Mouse (Mus musculus) liver, embryonic 16.5 days (tissue): ENCODE data around the gene Ssxb9. TPM values are rescaled to one million over a fixed set of nuclear protein-coding genes. Genes with fewer than 3 reads are reported as not detected.
"Not testable (repeated sequence)": the region's sequence is repeated elsewhere in the genome, so short reads cannot be mapped to it uniquely, and the experiment has no call there.

Experiments
- ATAC-seq: fragments of 200-750 bp; cut with Nextera tagmentation; 2 replicates; pipeline ENCODE4 v1.8.0; 2017; ENCODE audit warnings: low read depth, mild to moderate bottlenecking, moderate number of reproducible peaks, moderate library complexity
- H3K27ac ChIP-seq: fragments of 300-500 bp; sonication (generic); 2 replicates; pipeline ENCODE4 v1.5.1; 2014; ENCODE audit warnings: mild to moderate bottlenecking, low read length
- H3K27me3 ChIP-seq: fragments of 300-500 bp; sonication (generic); 2 replicates; pipeline ENCODE4 v1.6.1; 2014; ENCODE audit warnings: low read depth, low read length, mixed read lengths; ENCODE audit not compliant: control insufficient read depth, insufficient read depth
- H3K36me3 ChIP-seq: fragments of 300-500 bp; sonication (generic); 2 replicates; pipeline ENCODE4 v1.6.1; 2014; ENCODE audit warnings: mild to moderate bottlenecking; ENCODE audit not compliant: control insufficient read depth, insufficient read depth
- H3K4me1 ChIP-seq: fragments of 300-500 bp; sonication (generic); 2 replicates; pipeline ENCODE4 v1.6.1; 2014; ENCODE audit warnings: low read depth, low read length, mixed read lengths; ENCODE audit not compliant: control insufficient read depth
- H3K4me2 ChIP-seq: fragments of 300-500 bp; sonication (generic); 2 replicates; pipeline ENCODE4 v1.6.1; 2014; ENCODE audit warnings: low read depth, low read length, mixed read lengths
- H3K4me3 ChIP-seq: fragments of 300-500 bp; sonication (generic); 2 replicates; pipeline ENCODE4 v1.5.1; 2014; ENCODE audit warnings: low read depth, mild to moderate bottlenecking, low read length
- H3K9ac ChIP-seq: fragments of 300-500 bp; sonication (generic); 2 replicates; pipeline ENCODE4 v1.6.1; 2014; ENCODE audit warnings: low read depth, low read length
- H3K9me3 ChIP-seq: fragments of 300-500 bp; sonication (generic); replicated peaks from 2 replicates; pipeline ENCODE4 v1.6.1; 2016; ENCODE audit warnings: low read length; ENCODE audit not compliant: control insufficient read depth
- WGBS: fragments of 180-500 bp; shearing (Covaris S2); extraction: QIAGEN DNeasy Blood & Tissue Kit; methylation state at CpG from one replicate; pipeline ENCODE4 v1.1.7; 2014; ENCODE audit not compliant: insufficient replicate concordance; 5-methylcytosine and 5-hydroxymethylcytosine counted together
- polyA plus RNA-seq: library from polyadenylated mRNA; unstranded; fragments of >200 nt; fragmentation: Nextera tagmentation; extraction: Ambion mirVana; gene quantifications from 2 replicates; pipeline ENCODE4 v1.2.1, GENCODE M21; 2015

Gene Ssxb9
- not detected in 2 replicates for polyA plus RNA-seq

DNA sequence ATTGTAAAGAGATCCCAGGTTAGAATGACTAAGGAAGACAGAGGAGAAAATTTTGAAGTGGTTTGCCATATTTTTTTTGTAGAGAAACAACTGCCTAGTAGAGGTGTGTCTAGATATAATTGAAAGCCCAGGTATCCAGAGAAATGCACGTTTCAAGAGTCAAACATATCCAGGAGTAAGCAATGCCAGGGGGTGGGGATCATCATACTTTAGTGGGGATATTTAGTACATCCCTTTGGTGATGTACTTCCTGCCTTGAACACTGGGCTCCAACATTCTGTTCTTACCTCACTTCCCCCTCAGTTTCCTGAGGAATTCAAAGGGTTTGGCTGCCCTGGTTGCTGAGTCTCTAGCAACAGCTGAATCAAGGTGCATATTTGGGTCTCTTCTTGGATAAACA is at the start of gene Ssxb9:
TSS of gene Ssxb9 (plus strand) at position 301 of the 400 bp plus-strand sequence.
- WGBS = 4% methylated on average over 1 of the region's 1 CpGs
- H3K27ac ChIP-seq = not testable (repeated sequence)

DNA sequence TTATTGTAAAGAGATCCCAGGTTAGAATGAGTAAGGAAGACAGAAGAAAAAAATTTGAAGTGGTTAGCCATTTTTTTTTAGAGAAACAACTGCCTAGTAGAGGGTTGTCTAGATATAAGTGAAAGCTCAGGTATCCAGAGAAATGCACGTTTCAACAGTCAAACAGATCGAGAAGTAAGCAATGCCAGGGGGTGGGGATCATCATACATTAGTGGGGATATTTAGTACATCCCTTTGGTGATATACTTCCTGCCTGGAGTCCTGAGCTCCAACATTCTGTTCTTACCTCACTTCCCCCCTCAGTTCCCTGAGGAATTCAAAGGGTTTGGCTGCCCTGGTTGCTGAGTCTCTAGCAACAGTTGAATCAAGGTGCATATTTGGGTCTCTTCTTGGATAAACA is 39.7 kb upstream of the Ssxb9 start, which contains the start of gene Ssxb10:
TSS of gene Ssxb10 (plus strand) at position 301 of the 400 bp plus-strand sequence.
- H3K27ac ChIP-seq = no peak within 1 kb of the TSS
- WGBS = 32% methylated on average over 2 of the region's 2 CpGs
- H3K4me3 ChIP-seq = no peak within 1 kb of the TSS
- no peak within 1 kb of the TSS for H3K4me2 ChIP-seq
- no peaks in the 10 kb centered on the region for H3K4me1 ChIP-seq
- H3K9me3 ChIP-seq = no peaks in the 10 kb centered on the region
- H3K36me3 ChIP-seq = no peaks in the 10 kb centered on the region
- no peak within 1 kb of the TSS for H3K9ac ChIP-seq
- ATAC-seq = no peak
- H3K27me3 ChIP-seq = no peaks in the 10 kb centered on the region

More for the DNA sequence above, at the start of gene Ssxb9:
- H3K27me3 ChIP-seq, H3K9ac ChIP-seq, H3K4me2 ChIP-seq, H3K4me3 ChIP-seq, H3K9me3 ChIP-seq, ATAC-seq, H3K4me1 ChIP-seq, H3K36me3 ChIP-seq: not testable (repeated sequence)

DNA sequence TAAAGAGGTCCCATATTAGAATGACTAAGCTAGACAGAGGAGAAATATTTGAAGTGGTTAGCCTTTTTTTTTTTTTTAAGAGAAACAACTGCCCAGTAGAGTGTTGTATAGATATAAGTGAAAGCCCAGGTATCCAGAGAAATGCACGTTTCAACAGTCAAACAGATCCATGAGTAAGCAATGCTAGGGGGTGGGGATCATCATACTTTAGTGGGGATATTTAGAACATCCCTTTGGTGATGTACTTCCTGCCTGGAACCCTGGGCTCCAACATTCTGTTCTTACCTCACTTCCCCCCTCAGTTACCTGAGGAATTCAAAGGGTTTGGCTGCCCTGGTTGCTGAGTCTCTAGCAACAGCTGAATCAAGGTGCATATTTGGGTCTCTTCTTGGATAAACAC is 46.2 kb downstream of the Ssxb9 start, which contains the start of gene Ssxb1:
TSS of gene Ssxb1 (plus strand) at position 301 of the 400 bp plus-strand sequence.
- H3K4me2 ChIP-seq, H3K4me3 ChIP-seq, H3K9me3 ChIP-seq, H3K4me1 ChIP-seq, H3K9ac ChIP-seq, ATAC-seq, H3K27ac ChIP-seq, H3K27me3 ChIP-seq, H3K36me3 ChIP-seq: not testable (repeated sequence)
- WGBS = 21% methylated on average over 1 of the region's 1 CpGs

Other genes with a start within 250 kb of the Ssxb9 start
- 5.3 and 6.5 TPM in 2 replicates for gene Wdr13, start 234.1 kb upstream of the Ssxb9 start, polyA plus RNA-seq
- gene Rbm3, start 221.1 kb upstream of the Ssxb9 start, polyA plus RNA-seq = 217 and 231 TPM in 2 replicates
- 3.9 and 5.3 TPM in 2 replicates for gene Tbc1d25, start 190.8 kb upstream of the Ssxb9 start, polyA plus RNA-seq
- gene Ebp, start 173.5 kb upstream of the Ssxb9 start, polyA plus RNA-seq = 82.8 and 90.1 TPM in 2 replicates
- 1.0 and 1.3 TPM in 2 replicates for gene Porcn, start 160.5 kb upstream of the Ssxb9 start, polyA plus RNA-seq
- 29.3 and 30.7 TPM in 2 replicates for gene Ftsj1, start 114.6 kb upstream of the Ssxb9 start, polyA plus RNA-seq
- 52.6 and 53.9 TPM in 2 replicates for gene Slc38a5, start 95.8 kb upstream of the Ssxb9 start, polyA plus RNA-seq
- not detected in 2 replicates for gene Ssxb10, start 39.6 kb upstream of the Ssxb9 start, polyA plus RNA-seq
- not detected in 2 replicates for gene Ssxb1, start 46.3 kb downstream of the Ssxb9 start, polyA plus RNA-seq
- not detected in 2 replicates for gene Ssxb2, start 94.7 kb downstream of the Ssxb9 start, polyA plus RNA-seq
- gene Gm14459, start 158.0 kb downstream of the Ssxb9 start, polyA plus RNA-seq = not detected in 2 replicates
- not detected in 2 replicates for gene Ssxb6, start 181.3 kb downstream of the Ssxb9 start, polyA plus RNA-seq
- gene Ssxb3, start 224.8 kb downstream of the Ssxb9 start, polyA plus RNA-seq = not detected in 2 replicates